Mouse (Mus musculus) neural tube, embryonic 14.5 days (tissue): ENCODE measurements around the gene Tfr2. TPM values are rescaled to one million over a fixed set of nuclear protein-coding genes. Genes with fewer than 3 reads are reported as not detected.
A peak's percentile ranks its signal among the peaks of the same experiment; 100 is the strongest.
"Not testable (repeated sequence)": the region's sequence is repeated elsewhere in the genome, so short reads cannot be mapped to it uniquely, and the experiment has no call there.

Source experiments
- ATAC-seq: fragments of 200-750 bp; cut with Nextera tagmentation; 2 replicates; pipeline ENCODE4 v1.8.0; 2017; ENCODE audit warnings: low read depth, mild to moderate bottlenecking, moderate TSS enrichment, moderate library complexity
- H3K27ac ChIP-seq: fragments of 300-500 bp; sonication (generic); 2 replicates; pipeline ENCODE4 v1.5.1; 2014; ENCODE audit warnings: low read depth, mild to moderate bottlenecking, control low read depth, low read length, moderate library complexity, mixed read lengths
- H3K27me3 ChIP-seq: fragments of 300-500 bp; sonication (generic); 2 replicates; pipeline ENCODE4 v1.6.1; 2014; ENCODE audit warnings: low read length; ENCODE audit not compliant: control insufficient read depth, insufficient read depth
- H3K36me3 ChIP-seq: fragments of 300-500 bp; sonication (generic); 2 replicates; pipeline ENCODE4 v1.6.1; 2014; ENCODE audit warnings: low read length, mixed read lengths; ENCODE audit not compliant: control insufficient read depth, insufficient read depth
- H3K4me1 ChIP-seq: fragments of 300-500 bp; sonication (generic); 2 replicates; pipeline ENCODE4 v1.6.1; 2014; ENCODE audit warnings: low read length; ENCODE audit not compliant: control insufficient read depth, insufficient read depth
- H3K4me2 ChIP-seq: fragments of 300-500 bp; sonication (generic); 2 replicates; pipeline ENCODE4 v1.6.1; 2014; ENCODE audit warnings: mild to moderate bottlenecking, low read depth, low read length, control low read depth
- H3K4me3 ChIP-seq: fragments of 300-500 bp; sonication (generic); 2 replicates; pipeline ENCODE4 v1.5.1; 2014; ENCODE audit warnings: low read depth, low read length, control low read depth, mixed read lengths
- H3K9ac ChIP-seq: fragments of 300-500 bp; sonication (generic); replicated peaks from 2 replicates; pipeline ENCODE4 v1.6.1; 2014; ENCODE audit warnings: low read depth, mild to moderate bottlenecking, control low read depth, low read length, mixed read lengths
- H3K9me3 ChIP-seq: fragments of 300-500 bp; sonication (generic); 2 replicates; pipeline ENCODE4 v1.6.1; 2016; ENCODE audit warnings: low read length; ENCODE audit not compliant: control insufficient read depth
- WGBS: fragments of 180-500 bp; shearing (Covaris S2); extraction: QIAGEN DNeasy Blood & Tissue Kit; methylation state at CpG from one replicate; pipeline ENCODE4 v1.1.7; 2014; 5-methylcytosine and 5-hydroxymethylcytosine counted together
- polyA plus RNA-seq: library from polyadenylated mRNA; unstranded; fragments of >200 nt; fragmentation: Nextera tagmentation; extraction: Ambion mirVana; gene quantifications from 2 replicates; pipeline ENCODE4 v1.2.1, GENCODE M21; 2014

Tfr2 gene
- polyA plus RNA-seq, 1 experiment from 2014 or later = 5.8 TPM

DNA sequence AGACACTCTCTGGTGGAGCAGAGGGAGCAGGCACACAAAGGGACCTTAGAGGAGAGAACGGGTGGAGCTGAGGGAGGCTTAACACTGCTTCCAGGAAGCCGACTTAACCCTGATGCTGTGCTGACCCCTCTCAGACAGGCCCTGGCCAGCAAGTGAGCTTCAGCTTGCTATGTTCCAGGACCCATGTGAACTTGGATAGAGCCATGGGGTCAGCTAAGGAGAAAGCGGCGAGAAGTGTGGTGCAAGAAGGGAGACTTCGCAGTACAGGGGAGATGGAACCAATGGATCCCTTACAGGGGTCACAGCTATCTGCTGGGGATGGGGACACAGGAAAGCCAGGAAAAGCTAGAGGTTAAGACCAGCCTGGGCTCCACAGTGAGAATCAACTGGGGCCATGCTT, 43.4 kb downstream of the Tfr2 start:
- Histone ChIP-seq H3K9me3 (no peaks in the 10 kb centered on the region), H3K27ac (no peak overlapping the region), H3K27me3 (no peaks in the 10 kb centered on the region), H3K4me2 (no peak overlapping the region), H3K9ac (no peak overlapping the region), H3K4me1 (peaks cover 1% of the 10 kb centered on the region; the same call in 1 of the 2 replicates), H3K36me3 (no peaks in the 10 kb centered on the region), H3K4me3 (no peak overlapping the region)
- no peak for ATAC-seq
- WGBS = 79% methylated on average over 5 of the region's 5 CpGs

- no peak within 1 kb of the TSS for H3K4me2 ChIP-seq
- no peak within 1 kb of the TSS for H3K27ac ChIP-seq
- H3K9me3 ChIP-seq = no peaks in the 10 kb centered on the region
- no peaks in the 10 kb centered on the region for H3K4me1 ChIP-seq
- 68% methylated on average over 11 of the region's 11 CpGs for WGBS
- H3K36me3 ChIP-seq = no peaks in the 10 kb centered on the region
- H3K27me3 ChIP-seq = no peaks in the 10 kb centered on the region
- H3K4me3 ChIP-seq = no peak within 1 kb of the TSS
- ATAC-seq = no peak
- H3K9ac ChIP-seq = no peak within 1 kb of the TSS
These were observed 43.9 kb downstream of the Tfr2 start, which contains the start of gene Pcolce for GRCm38 (mm10) chr5:137613550-137613949. Pcolce (minus strand) TSS chr5:137613784.

DNA sequence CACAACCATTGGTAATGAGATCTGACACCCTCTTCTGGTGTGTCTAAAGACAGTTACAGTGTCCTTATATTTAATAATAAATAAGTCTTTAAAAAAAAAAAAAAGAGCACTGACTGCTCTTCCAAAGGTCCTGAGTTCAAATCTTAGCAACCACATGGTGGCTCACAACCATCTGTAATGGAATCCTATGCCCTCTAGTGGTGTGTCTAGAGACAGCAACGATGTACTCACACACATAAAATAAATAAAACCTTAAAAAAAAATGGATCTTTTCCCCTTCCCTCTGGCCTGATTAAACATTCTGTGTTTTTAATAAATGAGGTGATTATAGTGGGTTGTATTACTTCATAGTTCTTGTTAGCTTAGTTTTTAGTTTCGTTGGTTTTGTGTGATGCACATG, 45.3 kb downstream of the Tfr2 start:
- H3K36me3 ChIP-seq, H3K9ac ChIP-seq, H3K4me3 ChIP-seq, H3K27me3 ChIP-seq, H3K4me2 ChIP-seq, ATAC-seq, H3K9me3 ChIP-seq, H3K27ac ChIP-seq, H3K4me1 ChIP-seq: not testable (repeated sequence)
- 90% methylated on average over 2 of the region's 2 CpGs for WGBS

DNA sequence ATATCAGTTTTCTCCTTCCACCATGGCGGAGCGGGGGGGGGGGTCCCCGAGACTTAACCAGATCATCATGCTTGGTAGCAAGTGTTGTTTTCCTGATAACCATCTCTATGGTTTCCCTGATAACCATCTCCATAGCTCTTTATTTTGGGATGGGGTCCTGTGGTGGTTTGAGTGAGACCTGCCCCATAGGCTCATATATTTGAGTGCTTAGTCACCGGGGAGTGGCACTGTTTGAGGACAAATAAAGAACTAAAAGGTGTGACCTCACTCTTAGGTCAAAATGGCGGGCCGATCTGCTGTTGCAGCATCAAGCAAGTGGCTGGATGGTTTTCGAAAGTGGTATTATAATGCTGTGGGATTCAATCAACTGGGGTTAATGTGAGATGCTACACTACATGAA, 45.7 kb downstream of the Tfr2 start:
- Histone ChIP-seq H3K4me1 (no peaks in the 10 kb centered on the region), H3K27me3 (no peaks in the 10 kb centered on the region), H3K4me3 (no peak overlapping the region), H3K9ac (no peak overlapping the region), H3K27ac (no peak overlapping the region), H3K9me3 (no peaks in the 10 kb centered on the region), H3K36me3 (no peaks in the 10 kb centered on the region), H3K4me2 (no peak overlapping the region)
- ATAC-seq = no peak
- 94% methylated on average over 7 of the region's 7 CpGs for WGBS

GRCm38 (mm10) chr5:137623937-137624530, 54.4 kb downstream of the Tfr2 start:
- Histone ChIP-seq H3K27ac (no peak overlapping the region), H3K4me2 (no peak overlapping the region), H3K9me3 (no peaks in the 10 kb centered on the region), H3K4me3 (no peak overlapping the region), H3K27me3 (no peaks in the 10 kb centered on the region), H3K9ac (no peak overlapping the region), H3K36me3 (no peaks in the 10 kb centered on the region), H3K4me1 (0 out of 2 replicates have a peak, but pooled peaks cover 6% of the 10 kb centered on the region)
- ATAC-seq = no peak
- 91% methylated on average over 11 of the region's 11 CpGs for WGBS

DNA sequence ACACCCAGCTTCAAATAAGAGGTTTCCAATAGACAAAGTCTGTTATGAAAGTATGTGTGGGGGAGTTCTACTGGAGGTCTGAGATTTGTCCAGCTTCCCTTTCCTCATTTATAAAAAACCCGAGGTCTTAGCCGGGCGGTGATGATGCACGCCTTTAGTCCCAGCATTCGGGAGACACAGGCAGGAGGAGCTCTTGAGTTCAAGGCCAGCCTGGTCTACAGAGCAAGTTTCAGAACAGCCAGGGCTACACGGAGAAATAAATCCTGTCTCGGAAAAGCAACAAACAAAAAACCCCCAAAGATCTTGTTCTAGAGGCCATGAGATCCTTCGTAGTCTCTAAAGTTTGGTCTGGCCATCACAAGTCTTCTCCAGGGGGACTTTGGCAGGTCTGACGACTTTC, 58.4 kb downstream of the Tfr2 start:
- no peak for ATAC-seq

GRCm38 (mm10) chr5:137628498-137629305, 59.1 kb downstream of the Tfr2 start, which contains the start of the genes Fbxo24, Lrch4 and Gm20605:
Fbxo24 (minus strand) TSS chr5:137629002.
Lrch4 (plus strand) TSS chr5:137629121.
Gm20605 (plus strand) TSS chr5:137629175.
- Histone ChIP-seq H3K27ac (peak within 1 kb of the TSS; percentile 91), H3K4me1 (peaks cover 26% of the 10 kb centered on the region), H3K27me3 (no peaks in the 10 kb centered on the region), H3K9me3 (no peaks in the 10 kb centered on the region), H3K4me2 (peak within 1 kb of the TSS; percentile 91), H3K9ac (peak within 1 kb of the TSS; percentile 82), H3K4me3 (peak within 1 kb of the TSS; percentile 82), H3K36me3 (0 out of 2 replicates have a peak, but pooled peaks cover under 1% of the 10 kb centered on the region)
- under 1% methylated on average over 46 of the region's 46 CpGs for WGBS
- peak; percentile 99 for ATAC-seq

More for the DNA sequence above, 58.4 kb downstream of the Tfr2 start:
- peak overlapping the region; percentile 88 for H3K27ac ChIP-seq
- peak overlapping the region; percentile 47 for H3K4me3 ChIP-seq
- peak overlapping the region; percentile 68 for H3K4me2 ChIP-seq
- H3K27me3 ChIP-seq = no peaks in the 10 kb centered on the region
- peaks cover 26% of the 10 kb centered on the region for H3K4me1 ChIP-seq
- H3K36me3 ChIP-seq = no peaks in the 10 kb centered on the region
- H3K9ac ChIP-seq = peak overlapping the region; percentile 54
- no peaks in the 10 kb centered on the region for H3K9me3 ChIP-seq
- WGBS = 2% methylated on average over 9 of the region's 9 CpGs

- peak overlapping the region; percentile 82 for H3K4me3 ChIP-seq
- H3K9ac ChIP-seq = peak overlapping the region; percentile 82
- peak; percentile 13 for ATAC-seq
- H3K4me1 ChIP-seq = peaks cover 26% of the 10 kb centered on the region
- peak overlapping the region; percentile 91 for H3K27ac ChIP-seq
- H3K4me2 ChIP-seq = peak overlapping the region; percentile 91
- no peaks in the 10 kb centered on the region for H3K27me3 ChIP-seq
- no peaks in the 10 kb centered on the region for H3K9me3 ChIP-seq
- under 1% methylated on average over 23 of the region's 23 CpGs for WGBS
- 0 out of 2 replicates have a peak, but pooled peaks cover 6% of the 10 kb centered on the region for H3K36me3 ChIP-seq
These were observed 59.7 kb downstream of the Tfr2 start for GRCm38 (mm10) chr5:137629306-137629721.
